Mouse (Mus musculus) ES-E14 (cell line): Measurements from ENCODE around the gene Ado.

Experiments
- CHD2 ChIP-seq: IDR thresholded peaks from 2 replicates; pipeline ENCODE4 v1.6.1; 2014; ENCODE audit warnings: mild to moderate bottlenecking, low read depth, low read length, inconsistent platforms
- HCFC1 ChIP-seq: IDR thresholded peaks from 2 replicates; pipeline ENCODE4 v1.6.1; 2012; ENCODE audit warnings: low read length, inconsistent platforms, borderline replicate concordance; ENCODE audit not compliant: insufficient read depth
- MAFK ChIP-seq: IDR thresholded peaks from 2 replicates; pipeline ENCODE4 v1.6.1; 2014; ENCODE audit warnings: mild to moderate bottlenecking, low read depth, low read length, inconsistent platforms; ENCODE audit not compliant: insufficient read depth
- ZNF384 ChIP-seq: IDR thresholded peaks from 2 replicates; pipeline ENCODE4 v1.6.1; 2012; ENCODE audit warnings: low read depth, low read length, inconsistent platforms

- TF ChIP-seq HCFC1 (no peak), MAFK (no peak), CHD2 (no peak), ZNF384 (no peak)
Measured at GRCm38 (mm10) chr10:67529769-67530168, 19.0 kb downstream of the Ado start.
